Mouse (Mus musculus) megakaryocyte, embryonic 14.5 days (primary cell): Measurements from ENCODE around the gene Gprasp2. TPM values are rescaled to one million over a fixed set of nuclear protein-coding genes. Genes with fewer than 3 reads are reported as not detected.

Source experiments
- H3K27me3 ChIP-seq: replicated peaks from 2 replicates; pipeline ENCODE3; 2012; ENCODE audit warnings: inconsistent platforms
- H3K36me3 ChIP-seq: replicated peaks from 2 replicates; pipeline ENCODE3; 2012; ENCODE audit warnings: low read length, inconsistent platforms, mixed read lengths
- H3K4me1 ChIP-seq: 2 replicates; pipeline ENCODE4 v1.6.1; 2012; ENCODE audit warnings: inconsistent platforms
- H3K4me3 ChIP-seq: replicated peaks from 2 replicates; pipeline ENCODE3; 2012; ENCODE audit warnings: moderate library complexity, mild to moderate bottlenecking, inconsistent platforms
- H3K9me3 ChIP-seq: 2 replicates; pipeline ENCODE4 v1.6.1; 2012; ENCODE audit warnings: inconsistent platforms
- FLI1 ChIP-seq: IDR thresholded peaks from 2 replicates; pipeline ENCODE4 v1.6.1; 2012; ENCODE audit warnings: low read length, inconsistent platforms, mixed read lengths
- GATA1 ChIP-seq: IDR thresholded peaks from 3 replicates; pipeline ENCODE4 v1.6.1; 2012; ENCODE audit warnings: mixed read lengths, low read length, inconsistent platforms, borderline replicate concordance
- polyA plus RNA-seq: library from polyadenylated mRNA; stranded (reverse); fragments of >175 nt; gene quantifications from 2 replicates; pipeline ENCODE4 v1.2.3, GENCODE M21; 2012; ENCODE audit warnings: low replicate concordance; ENCODE audit not compliant: insufficient read depth

Gene Gprasp2
- polyA plus RNA-seq, 1 experiment: not detected

DNA sequence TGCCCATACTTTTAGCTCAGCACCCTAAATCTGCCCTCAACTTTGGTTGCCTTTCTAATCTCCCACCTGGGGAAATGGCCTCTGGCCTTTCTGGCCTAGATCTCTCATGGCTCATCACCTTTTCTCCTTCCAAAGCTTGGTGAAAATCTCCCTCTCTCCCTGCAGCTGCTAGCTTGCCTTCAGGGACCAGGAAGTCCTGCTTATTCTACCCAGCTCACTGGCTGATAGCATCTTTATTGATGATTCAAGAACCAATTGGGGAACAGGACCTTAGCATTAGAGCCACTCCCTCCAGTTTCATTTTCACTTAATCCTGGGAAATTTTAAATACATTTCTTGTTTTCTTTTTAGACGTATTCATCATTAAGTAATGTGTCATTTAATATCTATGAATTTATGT lies 37.8 kb downstream of the Gprasp2 start:
- Histone ChIP-seq H3K4me1 (peaks cover 7% of the 10 kb centered on the region), H3K4me3 (no peak overlapping the region), H3K9me3 (no peaks in the 10 kb centered on the region), H3K27me3 (no peaks in the 10 kb centered on the region), H3K36me3 (no peaks in the 10 kb centered on the region)
- TF ChIP-seq GATA1 (no peak), FLI1 (no peak)

DNA sequence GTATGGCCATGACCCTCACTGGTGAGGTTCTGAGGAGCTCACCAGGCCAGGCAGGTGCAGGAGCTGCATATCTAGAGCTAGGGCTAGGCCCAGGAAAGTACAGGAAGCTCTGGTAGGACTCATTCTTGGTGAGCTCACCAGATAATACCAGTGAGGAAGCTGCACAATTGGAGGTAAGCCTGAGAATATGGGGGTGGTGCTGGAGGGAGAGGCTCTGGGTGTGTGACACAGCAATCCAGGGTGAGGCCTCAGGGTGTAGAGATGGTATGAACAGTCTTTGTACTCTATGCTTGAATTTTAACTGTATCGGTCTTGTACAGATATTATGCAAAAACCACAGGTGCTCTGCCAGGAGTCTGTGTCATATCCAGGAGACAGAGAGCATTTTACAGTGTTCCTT lies 40.8 kb downstream of the Gprasp2 start:
- TF ChIP-seq FLI1 (no peak), GATA1 (no peak)
- H3K4me3 ChIP-seq: no peak overlapping the region
- no peaks in the 10 kb centered on the region for H3K27me3 ChIP-seq
- H3K36me3 ChIP-seq: no peaks in the 10 kb centered on the region
- no peaks in the 10 kb centered on the region for H3K9me3 ChIP-seq
- peaks cover 7% of the 10 kb centered on the region for H3K4me1 ChIP-seq

DNA sequence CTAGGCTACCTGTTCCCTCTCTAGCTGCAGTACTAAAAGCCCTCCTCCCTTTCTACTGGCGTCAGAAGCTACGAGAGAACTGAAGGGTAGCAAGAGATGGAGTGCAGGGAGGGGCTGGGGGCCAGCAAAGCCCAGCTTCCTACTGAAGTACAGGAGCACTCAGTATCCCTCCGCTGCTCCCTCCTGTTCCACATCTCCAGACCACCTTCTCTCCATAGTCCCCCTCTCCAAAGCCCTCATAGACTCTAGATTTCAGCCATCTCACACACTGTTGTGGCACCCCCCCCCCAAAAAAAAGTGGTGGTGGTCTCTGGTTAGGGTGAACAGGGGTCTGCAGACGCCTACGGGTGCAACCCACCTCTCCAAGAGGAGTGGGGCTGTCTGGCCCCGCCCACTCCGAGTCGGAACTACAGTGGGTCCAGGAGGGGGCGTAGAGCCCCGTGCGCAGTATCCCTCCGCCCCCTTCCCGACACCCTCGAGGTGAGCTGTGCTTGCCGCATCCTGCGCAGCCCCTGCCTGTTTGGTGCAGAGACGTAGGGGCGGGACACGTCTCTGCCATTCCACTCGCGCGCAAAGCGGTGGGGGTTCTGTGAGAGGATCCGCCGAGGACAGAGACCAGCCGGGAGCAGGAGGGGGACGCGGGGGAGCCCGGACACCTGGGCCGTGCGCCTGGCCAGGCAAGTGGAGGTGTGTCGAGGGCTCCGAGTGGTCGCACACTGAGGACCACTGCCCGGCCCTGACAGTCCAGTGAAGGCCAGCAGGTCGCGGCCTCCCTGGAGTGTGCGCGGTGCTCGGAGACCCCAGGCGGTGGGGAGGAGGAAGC lies 46.8 kb downstream of the Gprasp2 start:
- no peak for TF ChIP-seq FLI1
- no peak for TF ChIP-seq GATA1
- peak overlapping the region; percentile 94 for H3K4me3 ChIP-seq
- H3K36me3 ChIP-seq: peaks cover 25% of the 10 kb centered on the region

DNA sequence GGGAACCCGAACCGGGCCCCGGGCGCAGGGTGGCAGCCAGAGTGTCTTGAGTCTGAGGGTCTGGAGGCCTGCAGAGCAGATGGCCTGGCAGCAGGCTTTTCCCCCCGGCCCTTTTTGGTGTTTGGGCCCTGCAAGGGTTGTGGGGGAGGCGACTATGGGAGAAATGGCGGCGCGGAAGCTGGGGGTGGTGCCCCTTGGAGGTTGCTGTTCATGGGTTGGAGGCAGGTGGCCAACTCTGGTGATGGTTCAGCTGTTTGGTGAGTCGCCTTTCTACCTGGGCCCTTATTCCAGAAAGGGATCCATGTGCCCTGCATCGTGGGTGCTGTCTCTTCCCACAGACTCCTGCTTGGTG lies 47.4 kb downstream of the Gprasp2 start:
- H3K9me3 ChIP-seq: no peaks in the 10 kb centered on the region
- H3K27me3 ChIP-seq: peaks cover 2% of the 10 kb centered on the region
- TF ChIP-seq FLI1: no peak
- peaks cover 10% of the 10 kb centered on the region; the same call in 1 of the 2 replicates for H3K4me1 ChIP-seq
- H3K4me3 ChIP-seq: peak overlapping the region; percentile 94
- H3K36me3 ChIP-seq: peaks cover 25% of the 10 kb centered on the region

More for the DNA sequence above, 46.8 kb downstream of the Gprasp2 start:
- Histone ChIP-seq H3K27me3 (peaks cover 2% of the 10 kb centered on the region), H3K4me1 (peaks cover 10% of the 10 kb centered on the region; the same call in 1 of the 2 replicates), H3K9me3 (no peaks in the 10 kb centered on the region)

Other genes starting within 250 kb of the Gprasp2 start
- not detected in 2 replicates for gene Nxf7, start 240.3 kb upstream of the Gprasp2 start, polyA plus RNA-seq
- not detected in 2 replicates for gene Prame, start 211.3 kb upstream of the Gprasp2 start, polyA plus RNA-seq
- gene Tcp11x2, start 145.2 kb upstream of the Gprasp2 start, polyA plus RNA-seq: not detected in 2 replicates
- not detected in 2 replicates for gene Tmsb15a, start 113.8 kb upstream of the Gprasp2 start, polyA plus RNA-seq
- not detected in 2 replicates for gene Armcx5, start 96.3 kb upstream of the Gprasp2 start, polyA plus RNA-seq
- gene Gprasp1, start 96.3 kb upstream of the Gprasp2 start, polyA plus RNA-seq: 2.6 and 3.0 TPM in 2 replicates
- 1.7 and 4.1 TPM in 2 replicates for gene Bhlhb9, start 41.4 kb upstream of the Gprasp2 start, polyA plus RNA-seq
- gene Arxes2, start 154.8 kb downstream of the Gprasp2 start, polyA plus RNA-seq: 3.4 TPM in 1 of 2 replicates, not detected in the other
- 0.81 TPM in 1 of 2 replicates, not detected in the other for gene Arxes1, start 194.3 kb downstream of the Gprasp2 start, polyA plus RNA-seq
- gene Bex2, start 229.2 kb downstream of the Gprasp2 start, polyA plus RNA-seq: 1.1 TPM in 1 of 2 replicates, not detected in the other
- not detected in 2 replicates for gene Nxf3, start 246.2 kb downstream of the Gprasp2 start, polyA plus RNA-seq